Mouse (Mus musculus) liver, embryonic 15.5 days (tissue): ENCODE data around the gene Lamc1. TPM values are rescaled to one million over a fixed set of nuclear protein-coding genes. Genes with fewer than 3 reads are reported as not detected.

Experiments
- ATAC-seq: fragments of 200-750 bp; cut with Nextera tagmentation; 2 replicates; pipeline ENCODE4 v1.8.0; 2017; ENCODE audit warnings: moderate number of reproducible peaks, mild to moderate bottlenecking, moderate library complexity; ENCODE audit not compliant: insufficient read depth
- H3K27ac ChIP-seq: fragments of 300-500 bp; sonication (generic); replicated peaks from 2 replicates; pipeline ENCODE4 v1.5.1; 2015; ENCODE audit warnings: mild to moderate bottlenecking, inconsistent platforms
- H3K27me3 ChIP-seq: fragments of 300-500 bp; sonication (generic); 2 replicates; pipeline ENCODE4 v1.6.1; 2015; ENCODE audit warnings: mild to moderate bottlenecking, inconsistent platforms
- H3K36me3 ChIP-seq: fragments of 300-500 bp; sonication (generic); replicated peaks from 2 replicates; pipeline ENCODE4 v1.6.1; 2015; ENCODE audit warnings: moderate library complexity, mild to moderate bottlenecking, inconsistent platforms
- H3K4me1 ChIP-seq: fragments of 300-500 bp; sonication (generic); replicated peaks from 2 replicates; pipeline ENCODE4 v1.6.1; 2015; ENCODE audit warnings: inconsistent platforms
- H3K4me2 ChIP-seq: fragments of 300-500 bp; sonication (generic); 2 replicates; pipeline ENCODE4 v1.6.1; 2015; ENCODE audit warnings: moderate library complexity, mild to moderate bottlenecking, inconsistent platforms
- H3K4me3 ChIP-seq: fragments of 300-500 bp; sonication (generic); replicated peaks from 2 replicates; pipeline ENCODE4 v1.5.1; 2015; ENCODE audit warnings: mild to moderate bottlenecking, inconsistent platforms
- H3K9ac ChIP-seq: fragments of 300-500 bp; sonication (generic); 2 replicates; pipeline ENCODE4 v1.6.1; 2015; ENCODE audit warnings: moderate library complexity, mild to moderate bottlenecking, inconsistent platforms
- H3K9me3 ChIP-seq: fragments of 300-500 bp; sonication (generic); replicated peaks from 2 replicates; pipeline ENCODE4 v1.6.1; 2016; ENCODE audit warnings: inconsistent platforms
- WGBS: fragments of 180-500 bp; shearing (Covaris S2); methylation state at CpG from one replicate; pipeline ENCODE4 v1.1.7; 2015; ENCODE audit warnings: mixed read lengths; ENCODE audit not compliant: insufficient replicate concordance; 5-methylcytosine and 5-hydroxymethylcytosine counted together
- polyA plus RNA-seq: library from polyadenylated mRNA; unstranded; fragments of >200 nt; fragmentation: Nextera tagmentation; extraction: Ambion mirVana; gene quantifications from 2 replicates; pipeline ENCODE4 v1.2.1, GENCODE M21; 2015

The Lamc1 gene
- polyA plus RNA-seq: 7.1 and 8.9 TPM in 2 replicates

GRCm38 (mm10) chr1:153332444-153333295 is at the start of gene Lamc1:
Gene Lamc1, minus strand, starts transcription at chr1:153332786.
- Histone ChIP-seq H3K27me3 (peaks cover 30% of the 10 kb centered on the region), H3K27ac (peak within 1 kb of the TSS; percentile 66), H3K4me3 (peak within 1 kb of the TSS; percentile 69), H3K4me2 (peak within 1 kb of the TSS; percentile 88), H3K36me3 (no peaks in the 10 kb centered on the region), H3K9me3 (no peaks in the 10 kb centered on the region), H3K4me1 (peaks cover 26% of the 10 kb centered on the region), H3K9ac (peak within 1 kb of the TSS; percentile 62)
- peak; percentile 80 for ATAC-seq
- WGBS: 0% methylated on average over 84 of the region's 85 CpGs

DNA sequence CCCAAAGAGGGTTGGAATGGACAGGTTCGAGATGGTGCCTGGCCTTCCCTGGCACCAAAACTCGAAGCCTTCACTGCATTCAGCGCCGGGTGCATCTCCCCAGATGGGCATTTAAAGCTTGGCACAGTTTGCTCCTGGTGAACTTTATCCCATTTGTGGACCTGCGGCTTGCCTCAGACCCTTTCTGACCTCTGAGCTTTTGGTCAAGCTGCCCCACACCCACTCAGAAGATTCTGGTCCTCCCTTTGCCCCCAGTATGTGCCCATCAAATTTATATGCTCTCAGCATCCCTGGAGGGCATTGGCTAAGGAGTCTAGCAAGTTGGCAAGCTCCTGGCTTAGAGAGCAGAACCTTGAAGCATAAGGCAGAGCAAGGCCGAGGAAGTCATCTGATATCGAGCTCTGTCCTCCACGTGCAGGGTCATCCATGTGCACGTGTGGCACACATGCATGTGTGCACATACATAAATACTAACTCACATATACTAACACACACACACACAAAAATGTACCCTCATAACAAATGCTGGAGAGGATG is 48.2 kb upstream of the Lamc1 start:
- WGBS: 69% methylated on average over 9 of the region's 9 CpGs
- ATAC-seq: no peak
- Histone ChIP-seq H3K4me3 (no peak overlapping the region), H3K36me3 (no peaks in the 10 kb centered on the region), H3K4me2 (no peak overlapping the region), H3K27me3 (no peaks in the 10 kb centered on the region), H3K4me1 (no peaks in the 10 kb centered on the region), H3K9ac (no peak overlapping the region), H3K9me3 (no peaks in the 10 kb centered on the region), H3K27ac (no peak overlapping the region)

DNA sequence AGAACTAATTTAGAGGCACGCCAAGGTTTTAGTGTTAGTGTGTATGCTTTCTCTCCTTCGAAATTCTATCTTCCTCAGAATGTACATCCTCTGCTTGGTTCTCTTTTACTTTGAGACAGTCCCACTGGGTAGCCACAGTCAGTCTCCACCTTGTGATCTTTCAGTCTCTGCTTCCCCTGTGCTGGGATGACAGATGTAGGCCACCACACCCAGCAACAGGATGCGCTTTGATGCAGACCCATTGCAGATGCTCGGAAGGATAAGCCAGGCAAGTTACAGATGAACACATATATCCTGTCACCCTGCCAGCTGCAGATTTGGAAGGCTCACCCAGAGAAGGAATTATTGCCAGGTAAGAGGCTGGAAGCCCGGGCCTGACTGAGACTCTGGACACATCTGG is 47.2 kb upstream of the Lamc1 start:
- Histone ChIP-seq H3K4me2 (no peak overlapping the region), H3K36me3 (no peaks in the 10 kb centered on the region)
- 56% methylated on average over 5 of the region's 5 CpGs for WGBS

GRCm38 (mm10) chr1:153378587-153378986 is 46.0 kb upstream of the Lamc1 start:
- Histone ChIP-seq H3K4me3 (no peak overlapping the region), H3K4me2 (no peak overlapping the region), H3K9ac (no peak overlapping the region), H3K27ac (no peak overlapping the region), H3K9me3 (no peaks in the 10 kb centered on the region), H3K27me3 (no peaks in the 10 kb centered on the region), H3K36me3 (no peaks in the 10 kb centered on the region), H3K4me1 (no peaks in the 10 kb centered on the region)
- no peak for ATAC-seq
- WGBS: 47% methylated on average over 6 of the region's 6 CpGs

More for the DNA sequence above, 47.2 kb upstream of the Lamc1 start:
- Histone ChIP-seq H3K9me3 (no peaks in the 10 kb centered on the region), H3K27me3 (no peaks in the 10 kb centered on the region), H3K4me3 (no peak overlapping the region), H3K9ac (no peak overlapping the region), H3K27ac (no peak overlapping the region), H3K4me1 (no peaks in the 10 kb centered on the region)
- ATAC-seq: no peak

DNA sequence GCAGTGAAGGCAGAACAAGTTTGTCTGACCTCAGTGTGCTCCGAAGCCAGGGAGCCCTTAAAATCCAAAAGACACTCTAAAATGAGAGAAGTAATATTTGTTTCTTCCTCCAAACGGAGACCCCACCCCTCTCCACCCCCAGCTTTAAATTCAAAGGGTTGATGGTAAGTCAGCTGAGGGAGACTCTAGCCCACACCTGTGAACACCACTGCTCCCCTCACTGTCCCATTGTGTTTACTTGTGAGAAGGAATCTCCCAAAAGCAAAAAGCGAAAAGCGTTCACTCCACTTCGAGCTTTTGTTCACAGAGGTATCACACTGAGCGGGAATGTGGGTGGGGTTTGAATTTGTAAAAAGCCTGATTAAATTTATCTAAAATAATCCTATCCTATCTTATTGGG is 43.9 kb upstream of the Lamc1 start:
- 53% methylated on average over 6 of the region's 6 CpGs for WGBS
- Histone ChIP-seq H3K36me3 (no peaks in the 10 kb centered on the region), H3K27me3 (no peaks in the 10 kb centered on the region), H3K9me3 (no peaks in the 10 kb centered on the region), H3K4me2 (no peak overlapping the region), H3K9ac (no peak overlapping the region), H3K4me1 (no peaks in the 10 kb centered on the region), H3K27ac (no peak overlapping the region), H3K4me3 (no peak overlapping the region)
- ATAC-seq: no peak

DNA sequence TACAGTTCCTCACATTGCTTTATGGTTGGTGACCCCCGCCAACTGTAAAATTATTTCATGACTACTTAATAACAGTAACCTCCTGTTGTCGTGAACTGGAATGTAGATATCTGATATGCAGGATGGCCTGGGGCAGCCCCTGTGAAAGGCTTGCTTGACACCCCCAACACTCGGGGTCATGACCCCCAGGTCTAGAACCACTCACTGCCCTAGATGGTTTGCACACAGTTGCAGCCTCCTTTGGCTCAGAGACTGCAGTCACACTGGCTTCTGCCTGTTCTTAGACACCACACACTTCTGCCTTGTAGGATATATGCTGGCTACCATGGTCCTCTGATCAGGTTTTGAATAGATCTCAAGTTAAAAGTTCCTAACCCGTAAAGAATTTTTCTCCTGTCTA is 41.5 kb upstream of the Lamc1 start:
- ATAC-seq: no peak
- 58% methylated on average over 4 of the region's 4 CpGs for WGBS
- Histone ChIP-seq H3K27me3 (no peaks in the 10 kb centered on the region), H3K4me3 (no peak overlapping the region), H3K9me3 (no peaks in the 10 kb centered on the region), H3K36me3 (no peaks in the 10 kb centered on the region), H3K27ac (no peak overlapping the region), H3K9ac (no peak overlapping the region), H3K4me2 (no peak overlapping the region), H3K4me1 (no peaks in the 10 kb centered on the region)

- Histone ChIP-seq H3K9me3 (no peaks in the 10 kb centered on the region), H3K4me2 (no peak overlapping the region), H3K4me1 (no peaks in the 10 kb centered on the region), H3K27me3 (no peaks in the 10 kb centered on the region), H3K4me3 (no peak overlapping the region), H3K9ac (no peak overlapping the region), H3K36me3 (no peaks in the 10 kb centered on the region), H3K27ac (no peak overlapping the region)
- 66% methylated on average over 3 of the region's 3 CpGs for WGBS
- ATAC-seq: no peak
Measured at GRCm38 (mm10) chr1:153371846-153372245, 39.3 kb upstream of the Lamc1 start.

DNA sequence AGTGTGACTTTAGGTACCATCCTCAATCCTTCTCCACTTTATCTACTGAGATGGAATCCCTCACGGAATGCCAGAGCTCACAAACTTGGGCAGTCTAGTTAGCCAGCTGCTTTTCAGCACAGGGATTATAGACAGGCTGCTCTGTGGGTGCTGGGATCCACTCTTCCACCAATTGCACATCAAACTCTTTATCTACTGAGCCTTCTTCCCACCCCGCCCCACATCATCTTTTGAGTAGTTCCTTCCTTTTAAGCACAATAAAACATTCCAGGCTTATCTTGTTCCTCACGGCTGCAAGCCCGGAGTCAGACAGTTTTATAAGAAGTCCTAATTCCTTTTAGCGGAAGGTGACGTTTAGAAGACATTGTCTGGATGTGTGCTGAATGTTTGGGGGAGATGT is 36.4 kb upstream of the Lamc1 start:
- Histone ChIP-seq H3K9me3 (no peaks in the 10 kb centered on the region), H3K9ac (no peak overlapping the region), H3K4me1 (no peaks in the 10 kb centered on the region), H3K36me3 (no peaks in the 10 kb centered on the region), H3K27ac (no peak overlapping the region), H3K4me3 (no peak overlapping the region), H3K4me2 (no peak overlapping the region), H3K27me3 (no peaks in the 10 kb centered on the region)
- ATAC-seq: no peak
- WGBS: 45% methylated on average over 6 of the region's 6 CpGs

- Histone ChIP-seq H3K27me3 (no peaks in the 10 kb centered on the region), H3K4me3 (no peak overlapping the region), H3K4me1 (no peaks in the 10 kb centered on the region), H3K9ac (no peak overlapping the region), H3K9me3 (no peaks in the 10 kb centered on the region), H3K27ac (no peak overlapping the region), H3K36me3 (no peaks in the 10 kb centered on the region), H3K4me2 (no peak overlapping the region)
- WGBS: 42% methylated on average over 5 of the region's 5 CpGs
- ATAC-seq: no peak
Measured at GRCm38 (mm10) chr1:153367048-153367447, 34.5 kb upstream of the Lamc1 start.

DNA sequence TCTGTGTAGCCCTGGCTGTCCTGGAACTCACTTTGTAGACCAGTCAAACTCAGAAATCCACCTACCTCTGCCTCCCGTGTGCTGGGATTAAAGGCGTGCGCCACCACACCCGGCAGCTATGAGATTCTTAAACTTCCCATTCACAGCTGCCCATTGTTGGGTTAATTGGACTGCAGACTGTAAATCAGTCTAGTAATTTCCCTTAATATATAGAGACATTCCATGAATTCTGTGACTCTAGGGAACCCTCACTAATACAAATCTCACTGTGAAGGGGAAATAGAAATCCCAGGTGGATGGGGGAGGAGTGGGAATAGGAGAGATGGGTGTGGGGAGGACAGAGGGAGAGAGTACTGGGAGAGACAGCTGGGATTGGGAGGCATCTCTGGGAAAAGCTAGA is 29.3 kb upstream of the Lamc1 start:
- Histone ChIP-seq H3K9ac (no peak overlapping the region), H3K27me3 (no peaks in the 10 kb centered on the region), H3K36me3 (no peaks in the 10 kb centered on the region), H3K4me3 (no peak overlapping the region), H3K4me2 (no peak overlapping the region), H3K9me3 (no peaks in the 10 kb centered on the region), H3K4me1 (no peaks in the 10 kb centered on the region), H3K27ac (no peak overlapping the region)
- 88% methylated on average over 4 of the region's 4 CpGs for WGBS
- no peak for ATAC-seq

DNA sequence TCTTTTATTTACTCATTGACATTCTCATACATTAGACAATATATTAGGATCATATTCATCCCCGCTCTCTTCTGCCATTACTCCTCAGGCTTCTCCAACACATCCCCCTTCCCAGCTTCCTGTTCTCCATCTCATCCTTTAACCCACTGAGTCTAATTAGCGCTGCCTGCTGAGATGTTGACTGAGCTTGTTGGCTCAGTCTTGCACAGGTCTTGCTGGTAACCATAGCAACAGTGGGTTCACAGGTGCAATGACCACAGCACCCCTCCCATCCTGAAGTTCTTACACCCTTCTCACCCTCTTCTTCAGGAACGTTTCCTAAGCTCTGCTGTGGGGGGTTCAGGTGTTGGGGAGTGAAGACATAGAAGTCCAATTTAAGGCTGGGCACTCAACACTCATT is 28.0 kb upstream of the Lamc1 start:
- no peak overlapping the region for H3K4me2 ChIP-seq
- 49% methylated on average over 3 of the region's 3 CpGs for WGBS
- H3K27ac ChIP-seq: no peak overlapping the region
- H3K27me3 ChIP-seq: no peaks in the 10 kb centered on the region
- H3K4me1 ChIP-seq: no peaks in the 10 kb centered on the region
- H3K36me3 ChIP-seq: no peaks in the 10 kb centered on the region
- H3K4me3 ChIP-seq: no peak overlapping the region
- H3K9ac ChIP-seq: no peak overlapping the region
- no peaks in the 10 kb centered on the region for H3K9me3 ChIP-seq
- no peak for ATAC-seq
